In the genomic region with DNA sequence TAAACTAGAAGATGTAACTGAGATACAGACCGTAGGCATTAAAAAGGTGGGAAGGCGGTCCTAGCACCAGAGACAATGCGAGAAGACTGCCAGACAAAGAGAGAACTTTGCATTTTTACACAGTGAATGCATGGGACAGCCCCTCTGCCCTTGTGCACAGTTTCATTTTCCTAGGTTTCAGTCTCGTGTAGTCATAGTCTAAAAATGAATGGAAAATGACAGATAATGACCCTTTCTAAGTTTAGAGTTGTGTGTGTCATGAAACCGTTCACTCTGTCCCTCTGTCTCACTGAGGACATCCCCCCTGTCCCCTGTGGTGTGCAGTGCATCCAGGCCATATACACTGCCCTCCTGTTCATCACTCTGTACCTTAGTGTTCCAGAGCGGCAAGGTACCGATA, we compare ENCODE assay signal across 1 mouse cellular context.
TF ChIP-seq lines count a peak whose summit lies in the region.

No protein-coding gene starts in this region.

TF ChIP-seq in CH12.LX, 34 proteins besides CTCF, POLR2A, EP300 and RAD21 (continued from another document):
- peak; percentile 61; the same call in 1 of the 2 replicates for TF ChIP-seq SIN3A (IDR thresholded peaks at IDR 0.05; ENCODE audit: low read length)
